Mouse (Mus musculus): ENCODE data around the gene Tcaf1.

GRCm38 (mm10) chr6:42756104-42756503 is 46.2 kb upstream of the Tcaf1 start, which contains the start of gene Olfr38:
- TF ChIP-seq CTCF (IDR thresholded peaks at IDR 0.05; ENCODE audit: low read depth) (no peak), EP300 (IDR thresholded peaks at IDR 0.05; ENCODE audit: low read depth) (no peak)

All from liver, embryonic 14.5 days (tissue).